Mouse (Mus musculus) neural tube, embryonic 11.5 days (tissue): Measurements from ENCODE around the gene Kcnk15. TPM values are rescaled to one million over a fixed set of nuclear protein-coding genes. Genes with fewer than 3 reads are reported as not detected.
A peak's percentile ranks its signal among the peaks of the same experiment; 100 is the strongest.

Experiments
- ATAC-seq: fragments of 200-750 bp; cut with Nextera tagmentation; 2 replicates; pipeline ENCODE4 v1.8.0; 2017; ENCODE audit warnings: moderate number of reproducible peaks, mild to moderate bottlenecking, moderate TSS enrichment, moderate library complexity; ENCODE audit not compliant: insufficient read depth, low FRiP score, low TSS enrichment
- DNase-seq: peaks from one replicate; pipeline ENCODE4 v3.0.0-alpha.2; 2015; ENCODE audit warnings: low spot score
- H3K27ac ChIP-seq: fragments of 300-500 bp; sonication (generic); 2 replicates; pipeline ENCODE4 v1.5.1; 2014; ENCODE audit warnings: low read depth, mild to moderate bottlenecking, low read length
- H3K27me3 ChIP-seq: fragments of 300-500 bp; sonication (generic); 2 replicates; pipeline ENCODE4 v1.6.1; 2014; ENCODE audit warnings: mild to moderate bottlenecking, low read length, mixed read lengths; ENCODE audit not compliant: control insufficient read depth, insufficient read depth
- H3K36me3 ChIP-seq: fragments of 300-500 bp; sonication (generic); 2 replicates; pipeline ENCODE4 v1.6.1; 2014; ENCODE audit warnings: mild to moderate bottlenecking, low read length, moderate library complexity, mixed read lengths; ENCODE audit not compliant: control insufficient read depth, insufficient read depth
- H3K4me1 ChIP-seq: fragments of 300-500 bp; sonication (generic); 2 replicates; pipeline ENCODE4 v1.6.1; 2014; ENCODE audit warnings: low read length, mixed read lengths; ENCODE audit not compliant: control insufficient read depth, insufficient read depth
- H3K4me2 ChIP-seq: fragments of 300-500 bp; sonication (generic); 2 replicates; pipeline ENCODE4 v1.6.1; 2014; ENCODE audit warnings: low read depth, mild to moderate bottlenecking, moderate library complexity
- H3K4me3 ChIP-seq: fragments of 300-500 bp; sonication (generic); 2 replicates; pipeline ENCODE4 v1.5.1; 2014; ENCODE audit warnings: low read depth, low read length
- H3K9ac ChIP-seq: fragments of 300-500 bp; sonication (generic); 2 replicates; pipeline ENCODE4 v1.6.1; 2014; ENCODE audit warnings: mild to moderate bottlenecking, low read length
- H3K9me3 ChIP-seq: fragments of 300-500 bp; sonication (generic); 2 replicates; pipeline ENCODE4 v1.6.1; 2016; ENCODE audit warnings: low read length; ENCODE audit not compliant: control insufficient read depth
- WGBS: fragments of 180-500 bp; shearing (Covaris S2); extraction: QIAGEN DNeasy Blood & Tissue Kit; methylation state at CpG from one replicate; pipeline ENCODE4 v1.1.7; 2014; 5-methylcytosine and 5-hydroxymethylcytosine counted together
- polyA plus RNA-seq: library from polyadenylated mRNA; unstranded; fragments of >200 nt; fragmentation: Nextera tagmentation; extraction: Ambion mirVana; gene quantifications from 2 replicates; pipeline ENCODE4 v1.2.1, GENCODE M21; 2014

Gene Kcnk15
- polyA plus RNA-seq, 1 experiment from 2014 or later = not detected

GRCm38 (mm10) chr2:163882859-163883652 lies 29.6 kb downstream of the Kcnk15 start:
- Histone ChIP-seq H3K9me3 (no peaks in the 10 kb centered on the region), H3K4me2 (no peak overlapping the region), H3K4me1 (no peaks in the 10 kb centered on the region), H3K9ac (no peak overlapping the region), H3K27ac (no peak overlapping the region), H3K27me3 (no peaks in the 10 kb centered on the region), H3K36me3 (no peaks in the 10 kb centered on the region), H3K4me3 (no peak overlapping the region)
- 70% methylated on average over 17 of the region's 17 CpGs for WGBS
- ATAC-seq (no peak), DNase-seq (no peak)

- no peak for ATAC-seq
- WGBS = 47% methylated on average over 6 of the region's 6 CpGs
Observed at GRCm38 (mm10) chr2:163889411-163889810, 36.0 kb downstream of the Kcnk15 start.

GRCm38 (mm10) chr2:163890586-163890985 lies 37.1 kb downstream of the Kcnk15 start:
- no peak for ATAC-seq
- Histone ChIP-seq H3K27me3 (no peaks in the 10 kb centered on the region), H3K9me3 (no peaks in the 10 kb centered on the region), H3K4me3 (no peak overlapping the region), H3K4me2 (no peak overlapping the region), H3K9ac (no peak overlapping the region), H3K27ac (no peak overlapping the region), H3K36me3 (no peaks in the 10 kb centered on the region), H3K4me1 (no peaks in the 10 kb centered on the region)
- WGBS = 72% methylated on average over 11 of the region's 11 CpGs
- no peak for DNase-seq

More at GRCm38 (mm10) chr2:163889411-163889810, 36.0 kb downstream of the Kcnk15 start:
- Histone ChIP-seq H3K4me2 (no peak overlapping the region), H3K36me3 (no peaks in the 10 kb centered on the region), H3K4me3 (no peak overlapping the region), H3K27ac (no peak overlapping the region), H3K9me3 (no peaks in the 10 kb centered on the region), H3K4me1 (no peaks in the 10 kb centered on the region), H3K9ac (no peak overlapping the region), H3K27me3 (no peaks in the 10 kb centered on the region)
- peak; percentile 43 for DNase-seq

GRCm38 (mm10) chr2:163891271-163891670 lies 37.8 kb downstream of the Kcnk15 start:
- H3K4me1 ChIP-seq = no peaks in the 10 kb centered on the region
- H3K9me3 ChIP-seq = no peaks in the 10 kb centered on the region
- ATAC-seq = no peak
- H3K4me2 ChIP-seq = no peak overlapping the region
- no peak overlapping the region for H3K27ac ChIP-seq
- H3K36me3 ChIP-seq = no peaks in the 10 kb centered on the region
- 95% methylated on average over 11 of the region's 11 CpGs for WGBS
- H3K27me3 ChIP-seq = no peaks in the 10 kb centered on the region
- no peak for DNase-seq
- H3K4me3 ChIP-seq = no peak overlapping the region
- H3K9ac ChIP-seq = no peak overlapping the region

DNA sequence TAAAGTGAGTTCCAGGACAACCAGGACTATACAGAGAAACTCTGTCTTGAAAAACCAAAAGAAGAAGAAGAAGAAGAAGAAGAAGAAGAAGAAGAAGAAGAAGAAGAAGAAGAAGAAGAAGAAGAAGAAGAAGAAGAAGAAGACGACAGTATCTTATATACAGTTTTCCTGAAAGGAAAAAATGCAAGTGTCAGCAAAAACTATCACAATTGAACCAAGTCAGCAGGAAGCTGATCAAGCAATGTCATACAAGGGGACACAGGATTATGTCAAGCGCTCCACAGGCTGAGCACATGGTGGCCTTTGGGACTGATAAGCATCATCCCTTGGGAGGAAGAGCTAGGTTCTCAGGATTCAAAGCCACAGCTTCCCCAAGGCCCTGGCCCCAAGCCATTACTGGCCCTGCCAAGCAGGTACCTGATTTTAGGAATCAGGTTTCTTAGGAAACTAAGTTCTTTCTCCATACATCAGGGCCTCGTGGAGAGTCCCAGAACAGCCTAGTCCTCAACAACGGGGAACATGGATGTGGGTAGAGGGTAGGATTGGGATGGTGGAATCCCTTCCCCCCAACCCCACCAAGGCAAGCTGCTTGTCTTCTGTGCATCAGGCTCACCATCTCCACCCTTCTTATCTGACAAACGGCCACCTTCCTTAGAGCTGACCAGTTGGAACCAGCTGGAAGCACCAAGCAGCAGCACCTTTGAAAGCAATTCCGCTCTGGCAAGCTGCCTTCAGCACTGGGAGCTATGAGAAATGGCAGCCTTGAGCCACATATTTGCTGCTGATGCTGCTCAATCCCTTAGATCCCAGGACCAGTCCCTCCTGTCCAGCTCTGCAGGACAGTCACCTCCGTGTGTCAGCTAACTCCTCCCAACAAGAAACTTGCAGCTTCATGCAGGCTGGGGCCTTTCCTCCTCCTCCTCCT lies 40.3 kb downstream of the Kcnk15 start:
- Histone ChIP-seq H3K9me3 (no peaks in the 10 kb centered on the region), H3K27me3 (no peaks in the 10 kb centered on the region), H3K36me3 (no peaks in the 10 kb centered on the region), H3K9ac (no peak overlapping the region), H3K4me2 (no peak overlapping the region), H3K4me1 (no peaks in the 10 kb centered on the region), H3K27ac (no peak overlapping the region), H3K4me3 (no peak overlapping the region)
- no peak for ATAC-seq
- 62% methylated on average over 7 of the region's 7 CpGs for WGBS
- DNase-seq = no peak

DNA sequence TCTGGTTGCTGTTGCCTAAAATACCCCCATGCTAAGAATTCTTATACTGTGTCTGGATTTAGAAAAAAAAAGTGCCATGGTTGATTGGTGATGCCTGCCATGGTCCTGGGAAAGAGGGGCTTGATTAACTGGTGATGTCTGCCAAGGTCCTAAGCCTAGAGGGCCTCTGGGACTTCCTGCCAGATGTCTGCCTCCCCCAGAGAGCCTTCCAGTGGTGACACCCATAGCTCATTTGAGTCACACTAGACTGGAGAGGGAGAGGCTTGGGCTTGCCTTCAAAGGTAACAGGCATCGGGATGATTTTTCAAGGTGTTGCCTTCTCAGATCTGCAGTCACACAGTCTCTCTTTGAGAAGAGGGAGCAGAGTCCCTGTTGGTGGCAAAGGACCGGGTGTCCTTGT lies 41.7 kb downstream of the Kcnk15 start:
- DNase-seq (no peak), ATAC-seq (no peak)
- Histone ChIP-seq H3K36me3 (no peaks in the 10 kb centered on the region), H3K4me3 (no peak overlapping the region), H3K27ac (no peak overlapping the region), H3K27me3 (no peaks in the 10 kb centered on the region), H3K4me1 (no peaks in the 10 kb centered on the region), H3K9me3 (no peaks in the 10 kb centered on the region), H3K4me2 (no peak overlapping the region), H3K9ac (no peak overlapping the region)
- 55% methylated on average over 2 of the region's 2 CpGs for WGBS

- no peaks in the 10 kb centered on the region for H3K9me3 ChIP-seq
- no peak overlapping the region for H3K4me3 ChIP-seq
- DNase-seq (no peak), ATAC-seq (no peak)
- H3K4me2 ChIP-seq = no peak overlapping the region
- no peaks in the 10 kb centered on the region for H3K36me3 ChIP-seq
- 96% methylated on average over 7 of the region's 7 CpGs for WGBS
- no peaks in the 10 kb centered on the region for H3K27me3 ChIP-seq
- no peaks in the 10 kb centered on the region for H3K4me1 ChIP-seq
- no peak overlapping the region for H3K27ac ChIP-seq
- no peak overlapping the region for H3K9ac ChIP-seq
Observed at GRCm38 (mm10) chr2:163897026-163897425, 43.6 kb downstream of the Kcnk15 start.

DNA sequence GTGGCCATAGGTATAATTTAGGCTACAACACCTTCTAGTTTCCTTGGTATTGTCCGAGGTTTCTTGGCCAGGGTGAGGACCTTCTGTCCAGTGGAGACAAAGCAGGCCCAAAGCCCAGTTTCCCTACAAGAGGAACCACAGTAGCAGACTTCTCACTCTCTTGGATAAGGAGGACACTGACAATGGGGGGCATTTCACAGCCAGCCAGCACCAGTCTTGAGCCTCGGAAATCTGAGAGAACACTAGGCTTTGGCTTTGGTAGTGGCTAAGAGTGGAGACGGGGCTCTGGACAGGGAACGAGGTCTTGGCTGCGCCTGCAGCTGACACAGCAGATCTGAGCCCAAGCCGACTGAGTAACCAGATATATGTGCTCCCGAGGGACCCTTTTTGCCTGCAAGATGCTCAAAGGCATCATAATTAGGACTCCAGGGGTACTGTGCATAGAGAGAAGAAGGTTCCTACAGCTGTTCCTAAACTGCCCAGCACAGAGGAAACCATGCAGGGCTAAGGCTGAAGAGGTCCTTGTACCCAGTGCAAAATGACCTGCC lies 44.6 kb downstream of the Kcnk15 start:
- Histone ChIP-seq H3K4me1 (no peaks in the 10 kb centered on the region), H3K4me3 (no peak overlapping the region), H3K4me2 (no peak overlapping the region), H3K27ac (no peak overlapping the region), H3K9me3 (no peaks in the 10 kb centered on the region), H3K9ac (no peak overlapping the region), H3K27me3 (no peaks in the 10 kb centered on the region), H3K36me3 (no peaks in the 10 kb centered on the region)
- ATAC-seq (no peak), DNase-seq (no peak)
- WGBS = 74% methylated on average over 7 of the region's 7 CpGs
